Mouse (Mus musculus): ENCODE measurements at regions not wholly inside any gene's neighbourhood (a gene's known extent, or its start where the extent isn't known, plus 50 kb on each side); places are given as distances from the start of the nearest gene placed in this dataset.

GRCm38 (mm10) chr1:61402339-61402738 lies 236.3 kb upstream of the Pard3b start:
- no peak for TF ChIP-seq CTCF (IDR thresholded peaks at IDR 0.05)
- TF ChIP-seq EP300 (IDR thresholded peaks at IDR 0.05): no peak

Measured in lung, postnatal 0 days (tissue).